Mouse (Mus musculus) c-Kit-negative CD71-positive TER-119-positive erythroid progenitor cells, embryonic 14.5 days (primary cell): ENCODE results near the gene Zmynd10.
A peak's percentile ranks its signal among the peaks of the same experiment; 100 is the strongest.

Experiments used
- DNase-seq: peaks from one replicate; pipeline ENCODE4 v3.0.0-alpha.2; 2013; ENCODE audit warnings: low read depth, low spot score

Gene Zmynd10

DNA sequence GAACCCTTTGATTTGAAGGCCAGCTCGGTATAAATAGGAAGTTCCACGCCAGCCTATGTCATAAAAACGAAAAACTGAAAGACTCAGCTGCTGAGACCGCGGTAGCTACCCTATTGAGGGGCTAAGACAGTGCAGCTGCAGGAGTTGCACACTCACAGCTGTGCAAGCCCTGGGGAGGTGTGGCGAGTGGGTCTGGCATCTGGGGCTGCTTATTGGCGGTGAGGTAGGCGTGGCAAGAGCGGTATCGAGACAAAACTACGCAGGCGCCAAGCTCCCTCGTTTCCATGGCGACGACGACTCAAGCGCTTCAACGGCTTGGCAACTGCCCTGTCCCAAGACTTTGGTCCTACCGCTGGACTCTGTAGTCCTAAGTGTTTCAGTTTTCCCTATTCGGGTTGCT lies at the start of gene Zmynd10:
Zmynd10 (plus strand) TSS at position 273 of the 400 bp plus-strand sequence.
- peak; percentile 85 for DNase-seq

GRCm38 (mm10) chr9:107500708-107501286 lies 46.3 kb upstream of the Zmynd10 start:
- no peak for DNase-seq

- no peak for DNase-seq
Measured at GRCm38 (mm10) chr9:107502131-107502846, 44.8 kb upstream of the Zmynd10 start.

DNA sequence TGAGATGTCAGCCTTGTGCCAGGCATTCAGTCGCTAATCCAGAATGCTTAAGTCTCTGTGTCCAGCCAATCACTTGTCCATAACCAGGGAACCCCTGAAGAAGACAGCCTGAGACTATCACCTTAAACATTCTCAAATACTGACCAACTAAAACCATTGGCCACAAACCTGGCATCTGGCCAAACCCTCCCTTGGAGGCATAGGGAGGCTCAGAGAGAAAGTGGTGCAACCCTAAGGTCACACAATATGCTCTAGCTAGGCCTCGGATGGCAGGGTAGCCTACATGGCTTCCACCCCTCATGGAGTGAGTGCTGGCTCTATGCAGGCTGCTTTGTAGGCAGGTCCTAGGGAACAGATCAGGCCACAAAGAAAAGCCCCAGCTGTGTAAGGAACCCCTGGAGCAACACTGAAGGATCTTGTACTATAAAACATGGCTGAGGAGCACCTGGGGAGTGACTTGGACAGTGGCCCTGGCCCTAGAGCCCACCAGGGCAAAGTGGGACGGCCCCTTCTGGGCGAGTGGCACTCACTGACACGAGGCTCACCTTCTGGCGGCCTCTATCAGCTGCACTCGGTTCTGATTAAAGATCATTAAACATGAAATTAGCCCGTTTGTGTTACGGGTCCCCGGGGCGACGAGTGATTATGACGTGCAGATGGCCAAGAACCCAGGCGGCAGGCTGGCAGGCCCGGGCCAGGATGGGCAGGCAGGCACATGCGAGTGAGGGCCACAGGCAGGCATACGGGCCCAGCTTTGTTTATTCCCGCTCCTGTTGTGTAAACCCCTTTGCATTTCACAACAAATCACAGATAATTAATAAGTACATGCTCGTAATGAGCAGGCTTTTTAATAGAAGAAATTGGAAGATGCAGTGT lies 42.2 kb upstream of the Zmynd10 start:
- no peak for DNase-seq

DNA sequence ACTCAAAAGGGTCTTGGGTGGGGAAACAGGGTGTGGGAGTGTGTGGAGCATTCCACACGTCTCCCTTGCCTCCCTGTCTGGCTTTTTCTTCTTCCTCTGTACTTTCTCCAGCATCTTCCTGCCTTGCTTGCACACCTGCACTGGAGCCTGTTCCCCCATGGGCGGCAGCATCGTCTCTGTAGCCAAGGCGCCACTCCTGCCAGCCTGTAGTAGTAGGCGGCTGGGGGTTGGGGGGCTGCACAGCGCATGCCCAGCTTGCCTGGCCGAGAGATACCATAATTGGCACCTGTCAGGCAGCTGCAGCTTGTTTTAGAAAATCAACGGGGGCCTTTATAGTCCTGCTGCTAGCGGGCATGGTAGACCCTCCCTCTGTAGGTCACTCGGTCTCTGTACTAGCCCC lies 38.8 kb upstream of the Zmynd10 start:
- no peak for DNase-seq

GRCm38 (mm10) chr9:107510384-107511100 lies 36.6 kb upstream of the Zmynd10 start:
- no peak for DNase-seq

DNA sequence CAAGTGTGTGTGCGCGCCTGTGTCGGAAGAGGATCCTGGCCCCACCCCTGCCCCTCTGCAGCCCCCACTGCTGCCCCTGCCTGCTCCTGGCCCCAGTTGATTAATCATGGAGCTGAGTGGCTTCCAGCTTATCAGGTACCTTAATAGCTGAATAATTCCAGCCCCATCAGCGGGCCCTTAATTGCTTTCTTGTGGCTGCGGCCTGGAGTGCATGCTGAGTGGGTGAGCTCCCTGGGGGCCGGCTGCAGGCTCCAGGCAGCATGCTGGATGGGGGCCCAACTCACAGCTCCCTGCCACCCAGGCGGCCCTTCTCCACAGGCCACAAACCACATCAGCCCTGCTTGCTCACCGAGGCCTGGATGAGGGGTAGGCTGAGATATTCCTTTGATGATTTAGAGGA lies 35.7 kb upstream of the Zmynd10 start:
- no peak for DNase-seq

DNA sequence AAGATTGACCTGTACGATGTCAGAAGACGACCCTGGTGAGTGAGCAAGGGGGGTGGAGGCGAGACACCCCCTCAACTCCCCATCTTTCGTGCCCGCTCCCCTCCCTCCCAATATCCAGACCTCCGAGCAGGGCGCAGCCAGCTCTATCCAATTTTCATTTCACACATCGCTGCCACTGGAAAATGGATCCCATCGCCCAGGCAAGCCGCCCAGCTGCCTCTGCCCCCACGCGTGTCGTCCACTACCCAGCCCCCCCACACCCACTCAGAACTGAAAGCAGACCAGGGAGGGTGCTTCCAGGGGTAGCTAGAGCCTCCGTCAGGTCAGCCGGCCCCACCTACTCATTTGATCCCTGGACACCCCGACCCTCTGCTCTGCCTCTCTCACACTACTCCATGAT lies 34.8 kb upstream of the Zmynd10 start:
- no peak for DNase-seq

GRCm38 (mm10) chr9:107514303-107514955 lies 32.7 kb upstream of the Zmynd10 start:
- peak; percentile 60 for DNase-seq

GRCm38 (mm10) chr9:107520331-107520730 lies 26.8 kb upstream of the Zmynd10 start:
- DNase-seq = no peak

- DNase-seq = no peak
Measured at GRCm38 (mm10) chr9:107521190-107521589, 25.9 kb upstream of the Zmynd10 start.

DNA sequence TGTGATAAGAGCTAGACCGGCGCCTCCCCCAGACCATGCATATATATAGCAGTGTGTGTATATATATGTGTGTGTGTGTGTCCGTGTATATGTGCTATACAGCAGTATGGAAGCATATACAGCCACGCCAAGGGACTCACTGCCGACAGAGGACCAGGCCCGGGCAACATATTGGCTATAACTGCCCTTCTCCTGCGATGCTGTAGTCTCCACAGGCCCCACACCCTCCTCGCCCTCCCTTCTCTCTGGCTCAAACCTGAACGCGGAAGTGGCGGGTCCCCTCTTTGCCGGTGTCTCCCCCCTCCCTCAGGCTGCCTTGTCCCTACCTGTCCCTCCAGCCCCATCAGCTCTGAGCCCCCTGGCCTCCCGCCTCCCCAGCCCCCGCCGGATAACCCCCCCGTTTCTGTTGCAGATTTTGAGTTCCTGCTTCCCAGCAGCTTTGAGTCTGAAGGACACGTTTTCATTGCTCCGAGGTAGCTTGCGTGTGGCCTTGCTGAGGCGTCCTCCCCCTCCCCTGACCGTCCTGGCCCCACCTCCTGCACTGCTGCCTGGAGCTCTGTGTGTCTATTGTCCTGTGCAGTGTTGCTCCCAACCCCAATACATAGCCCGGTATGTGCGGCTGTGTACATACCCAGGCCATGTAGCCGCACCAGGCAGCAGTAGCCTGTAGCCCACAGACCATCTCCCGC lies 25.2 kb upstream of the Zmynd10 start:
- no peak for DNase-seq

- no peak for DNase-seq
Measured at GRCm38 (mm10) chr9:107522400-107522711, 24.7 kb upstream of the Zmynd10 start.

- peak; percentile 54 for DNase-seq
Measured at GRCm38 (mm10) chr9:107526198-107527026, 20.7 kb upstream of the Zmynd10 start.

- peak; percentile 75 for DNase-seq
Measured at GRCm38 (mm10) chr9:107533791-107534407, 13.2 kb upstream of the Zmynd10 start, which contains the start of gene Tmem115. Gene Tmem115, plus strand, starts transcription at chr9:107533945.

GRCm38 (mm10) chr9:107534408-107535202 lies 12.5 kb upstream of the Zmynd10 start:
- DNase-seq = no peak

DNA sequence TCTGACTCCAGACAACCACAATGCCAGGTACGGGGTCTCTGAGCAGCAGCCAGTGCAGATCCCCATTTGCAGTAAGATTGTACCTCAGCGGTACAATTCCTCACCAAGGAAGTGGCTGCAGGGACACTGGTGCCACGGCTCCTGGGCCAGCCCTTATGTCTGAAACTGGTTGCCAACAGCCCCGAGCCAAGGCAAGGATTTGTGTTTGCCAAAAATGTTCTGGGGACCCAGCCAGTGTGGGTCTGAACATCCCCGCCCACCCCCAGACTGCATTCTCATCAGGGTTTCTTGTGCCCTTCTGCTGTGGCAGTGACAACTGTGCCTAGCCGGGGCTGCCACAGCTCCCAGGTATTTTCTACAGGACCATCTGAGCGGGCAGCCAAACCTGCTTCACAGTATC lies 8.9 kb upstream of the Zmynd10 start:
- no peak for DNase-seq

GRCm38 (mm10) chr9:107538711-107539110 lies 8.4 kb upstream of the Zmynd10 start:
- no peak for DNase-seq

GRCm38 (mm10) chr9:107539940-107540339 lies 7.2 kb upstream of the Zmynd10 start:
- DNase-seq = no peak
